ENCODE assay signal across 8 mouse cellular contexts in the genomic region with DNA sequence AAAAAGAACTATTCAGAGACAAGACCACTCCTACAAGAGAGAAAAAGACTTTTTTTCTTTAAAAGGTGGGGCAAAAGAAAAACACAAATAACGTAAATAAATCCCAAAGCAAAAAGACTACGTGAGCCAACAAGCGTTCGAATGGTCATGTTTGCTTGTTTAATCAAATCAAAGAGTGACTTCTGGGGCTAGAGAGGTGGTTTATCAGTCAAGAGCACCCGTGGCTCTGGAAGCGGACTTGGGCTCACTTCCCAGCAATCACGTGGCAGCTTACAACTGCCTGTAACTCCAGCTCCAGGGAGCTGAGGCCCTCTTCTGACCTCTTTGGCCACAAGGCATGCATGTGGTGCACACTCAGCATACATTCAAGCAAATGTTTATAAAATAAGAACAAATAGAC. TPM values are rescaled to one million over a fixed set of nuclear protein-coding genes. Genes with fewer than 3 reads are reported as not detected.
DNase-seq lines count a peak whose midpoint lies in the region; ATAC-seq lines count a peak whose summit lies in the region.
"Had no signal": no experiment of that assay in that cellular context is flagged by ENCODE, and none has a peak within 500 bp of the region (broad histone marks: within the 10 kb centered on the region; RNA-seq: fewer than 3 reads in every experiment).

No protein-coding gene starts in this region.

- no peaks in the 10 kb centered on the region for H3K36me3 ChIP-seq in hindbrain, embryonic 14.5 days (replicated peaks; ENCODE audit: control insufficient read depth, insufficient read depth)
- H3K36me3 ChIP-seq: midbrain, embryonic 12.5 days had no signal

- no peaks in the 10 kb centered on the region for H3K27me3 ChIP-seq in hindbrain, embryonic 14.5 days (ENCODE audit: control insufficient read depth, insufficient read depth, low read length)
- H3K27me3 ChIP-seq: midbrain, embryonic 12.5 days had no signal

- no peak overlapping the region for H3K27ac ChIP-seq in hindbrain, embryonic 14.5 days
- H3K27ac ChIP-seq: midbrain, embryonic 12.5 days had no signal

- no peak overlapping the region for H3K4me2 ChIP-seq in hindbrain, embryonic 14.5 days (replicated peaks)
- H3K4me2 ChIP-seq: midbrain, embryonic 12.5 days had no signal

- no peak overlapping the region for H3K4me3 ChIP-seq in hindbrain, embryonic 14.5 days (replicated peaks; ENCODE audit: low read length)
- H3K4me3 ChIP-seq: midbrain, embryonic 12.5 days had no signal

- DNase-seq in 416B (ENCODE audit: low read depth), result peak; percentile 89
- DNase-seq in NIH3T3 (ENCODE audit: low read depth), result peak; percentile 82
- peak; percentile 61 for DNase-seq in gastrocnemius, postnatal 14 days
- peak; percentile 81 for DNase-seq in kidney, adult 9 months
- DNase-seq in lung, postnatal 25 days (ENCODE audit: low spot score), result peak; percentile 88
- DNase-seq in hindbrain, embryonic 14.5 days (ENCODE audit: low spot score), result no peak
- DNase-seq in left cerebral cortex, postnatal 25 days (ENCODE audit: low spot score in 2 of 2), result no peak

- H3K4me1 ChIP-seq in hindbrain, embryonic 14.5 days (replicated peaks; ENCODE audit: control insufficient read depth, insufficient read depth, low read length), result no peaks in the 10 kb centered on the region
- H3K4me1 ChIP-seq: midbrain, embryonic 12.5 days had no signal

- intact Hi-C loops in gastrocnemius, postnatal 14 days (cut with DNase I; ENCODE audit: low total_unique reads), result loop anchor here (10.0 kb wide), 1 partner anchor 67 kb away; the partner anchor contains the start of gene Ifnar2
- intact Hi-C loops in left cerebral cortex, postnatal 25 days (cut with DNase I), result loop anchor here (1.0 to 5.0 kb wide), 2 partner anchors 57 to 69 kb away; partner anchors contain the start of gene Ifnar2

- no peaks in the 10 kb centered on the region for H3K9me3 ChIP-seq in hindbrain, embryonic 14.5 days (ENCODE audit: control insufficient read depth, low read length)
- H3K9me3 ChIP-seq: midbrain, embryonic 12.5 days had no signal

- WGBS in hindbrain, embryonic 14.5 days, result 70% methylated on average over 7 of the region's 7 CpGs

- ATAC-seq in hindbrain, embryonic 14.5 days (ENCODE audit: low FRiP score), result no peak

- no peak overlapping the region for H3K9ac ChIP-seq in hindbrain, embryonic 14.5 days
- H3K9ac ChIP-seq: midbrain, embryonic 12.5 days had no signal

RNA-seq across cellular contexts. Expression of gene Il10rb, which starts 35.4 kb away (rescaled TPM):
- total RNA-seq in gastrocnemius, postnatal 14 days (2021), result 10 to 100 TPM in 1 of 2 experiments, 1 to 10 TPM in 1; 9.0 to 10.1 TPM
- polyA plus RNA-seq in hindbrain, embryonic 14.5 days (2014; fragmentation: Nextera tagmentation; extraction: Ambion mirVana), result 13.0 and 13.4 TPM in 2 replicates
- 1 to 10 TPM; 9.1 to 9.7 TPM for total RNA-seq in left cerebral cortex, postnatal 25 days (2021)

RNA-seq across cellular contexts. Expression of gene Ifnar1, which starts 43.7 kb away (rescaled TPM):
- total RNA-seq in gastrocnemius, postnatal 14 days (2021), result 10 to 100 TPM; 26.1 to 28.7 TPM
- 47.1 and 48.8 TPM in 2 replicates for polyA plus RNA-seq in hindbrain, embryonic 14.5 days (2014; fragmentation: Nextera tagmentation; extraction: Ambion mirVana)
- total RNA-seq in left cerebral cortex, postnatal 25 days (2021), result 10 to 100 TPM; 53.6 to 56.1 TPM

RNA-seq across cellular contexts. Expression of gene Gm21970, which starts 49.8 kb away (rescaled TPM):
- total RNA-seq in gastrocnemius, postnatal 14 days (2021), result not detected
- polyA plus RNA-seq in hindbrain, embryonic 14.5 days (2014; fragmentation: Nextera tagmentation; extraction: Ambion mirVana), result not detected in 2 replicates
- not detected for total RNA-seq in left cerebral cortex, postnatal 25 days (2021)
- polyA plus RNA-seq: midbrain, embryonic 12.5 days had no signal

Comparison
In these comparisons a context has a peak if more than half of its experiments do, and no peak if none do; other contexts are left out.
1. DNase-seq: peak in 416B (single experiment), NIH3T3 (single experiment), gastrocnemius, postnatal 14 days (single experiment), kidney, adult 9 months (single experiment) and lung, postnatal 25 days (single experiment); none in hindbrain, embryonic 14.5 days (single experiment) and left cerebral cortex, postnatal 25 days (0 of 2).